Mouse (Mus musculus): ENCODE measurements around the gene Zfp445. TPM values are rescaled to one million over a fixed set of nuclear protein-coding genes. Genes with fewer than 3 reads are reported as not detected.
"Not testable (repeated sequence)": the region's sequence is repeated elsewhere in the genome, so short reads cannot be mapped to it uniquely, and the experiment has no call there.

The Zfp445 gene
- polyA plus RNA-seq, 1 experiment from 2014 or later: 32.7 TPM

GRCm38 (mm10) chr9:122860752-122861151 lies 5.1 kb downstream of the Zfp445 start:
- Histone ChIP-seq H3K27ac (no peak overlapping the region), H3K4me3 (no peak overlapping the region), H3K4me2 (no peak overlapping the region), H3K9me3 (replicated peaks) (peaks cover 50% of the 10 kb centered on the region), H3K27me3 (replicated peaks) (no peaks in the 10 kb centered on the region), H3K4me1 (peaks cover 20% of the 10 kb centered on the region), H3K9ac (no peak overlapping the region), H3K36me3 (peaks cover 74% of the 10 kb centered on the region)
- ATAC-seq: no peak

GRCm38 (mm10) chr9:122856716-122857115 lies 9.1 kb downstream of the Zfp445 start:
- no peak overlapping the region for H3K4me2 ChIP-seq
- WGBS (ENCODE audit: insufficient replicate concordance): 95% methylated on average over 3 of the region's 3 CpGs
- H3K4me1 ChIP-seq: no peaks in the 10 kb centered on the region
- no peak overlapping the region for H3K4me3 ChIP-seq
- no peak for ATAC-seq
- no peak overlapping the region for H3K9ac ChIP-seq
- peaks cover 71% of the 10 kb centered on the region for H3K9me3 ChIP-seq (replicated peaks)
- no peak overlapping the region for H3K27ac ChIP-seq
- peaks cover 97% of the 10 kb centered on the region for H3K36me3 ChIP-seq
- no peaks in the 10 kb centered on the region for H3K27me3 ChIP-seq (replicated peaks)

DNA sequence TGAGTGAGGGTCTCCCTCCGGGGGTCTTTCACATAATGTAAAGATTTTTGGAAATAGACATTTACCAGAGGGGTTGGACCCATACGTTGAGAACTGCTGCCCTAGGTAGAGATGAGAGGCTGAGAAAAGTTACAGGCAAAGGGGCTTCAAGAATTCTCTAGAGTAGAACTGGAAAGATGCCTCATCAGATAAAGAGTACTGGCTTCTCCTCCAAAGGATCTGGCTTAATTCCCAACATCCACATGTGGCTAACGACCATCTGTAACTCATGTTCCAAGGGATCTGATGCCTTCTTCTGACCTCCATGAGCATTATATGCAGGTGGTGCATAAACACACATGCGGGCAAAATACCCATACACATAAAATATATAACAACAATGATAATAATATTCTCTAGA lies 10.2 kb downstream of the Zfp445 start:
- Histone ChIP-seq H3K9ac (no peak overlapping the region), H3K4me1 (no peaks in the 10 kb centered on the region), H3K4me2 (no peak overlapping the region), H3K27me3 (replicated peaks) (no peaks in the 10 kb centered on the region), H3K27ac (no peak overlapping the region), H3K36me3 (peaks cover 97% of the 10 kb centered on the region), H3K9me3 (replicated peaks) (peaks cover 62% of the 10 kb centered on the region), H3K4me3 (no peak overlapping the region)
- 91% methylated on average over 4 of the region's 4 CpGs for WGBS (ENCODE audit: insufficient replicate concordance)
- no peak for ATAC-seq

GRCm38 (mm10) chr9:122855141-122855540 lies 10.7 kb downstream of the Zfp445 start:
- Histone ChIP-seq H3K36me3 (peaks cover 97% of the 10 kb centered on the region), H3K9me3 (replicated peaks) (peaks cover 62% of the 10 kb centered on the region)
- not testable (repeated sequence) for H3K4me2 ChIP-seq; H3K4me3 ChIP-seq; H3K9ac ChIP-seq; ATAC-seq; H3K27me3 ChIP-seq (replicated peaks); H3K4me1 ChIP-seq; H3K27ac ChIP-seq
- 86% methylated on average over 2 of the region's 7 CpGs for WGBS (ENCODE audit: insufficient replicate concordance)

DNA sequence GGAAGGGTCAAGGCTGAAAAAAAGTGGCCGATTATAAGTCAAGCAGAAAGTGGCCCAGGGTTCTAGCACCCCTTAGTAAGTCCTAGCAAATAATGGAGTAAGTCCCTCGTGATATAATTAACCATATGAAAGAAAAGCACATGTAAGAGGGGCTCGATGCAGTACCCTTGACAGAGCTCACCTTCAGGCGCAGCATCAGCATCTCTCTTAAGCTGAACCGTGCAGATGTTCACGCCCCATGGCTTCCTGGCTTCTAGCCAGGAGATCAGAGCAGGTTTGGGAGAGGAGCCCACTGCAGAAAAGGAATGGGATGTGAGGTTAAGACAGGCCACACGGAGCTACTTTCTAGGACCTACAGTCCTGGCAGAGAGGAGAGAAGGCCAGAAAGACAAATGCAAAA lies 11.3 kb downstream of the Zfp445 start:
- 91% methylated on average over 7 of the region's 7 CpGs for WGBS (ENCODE audit: insufficient replicate concordance)
- no peak for ATAC-seq

GRCm38 (mm10) chr9:122847811-122848311 lies 17.9 kb downstream of the Zfp445 start:
- H3K4me2 ChIP-seq; ATAC-seq; H3K4me3 ChIP-seq; H3K27me3 ChIP-seq (replicated peaks); H3K9ac ChIP-seq; H3K4me1 ChIP-seq; H3K27ac ChIP-seq: not testable (repeated sequence)
- 84% methylated on average over 6 of the region's 8 CpGs for WGBS (ENCODE audit: insufficient replicate concordance)
- Histone ChIP-seq H3K36me3 (peaks cover 45% of the 10 kb centered on the region), H3K9me3 (replicated peaks) (peaks cover 34% of the 10 kb centered on the region)

More for the DNA sequence above, 11.3 kb downstream of the Zfp445 start:
- H3K27me3 ChIP-seq (replicated peaks): no peaks in the 10 kb centered on the region
- H3K9ac ChIP-seq: no peak overlapping the region
- peaks cover 97% of the 10 kb centered on the region for H3K36me3 ChIP-seq
- no peaks in the 10 kb centered on the region for H3K4me1 ChIP-seq
- no peak overlapping the region for H3K27ac ChIP-seq
- no peak overlapping the region for H3K4me2 ChIP-seq
- no peak overlapping the region for H3K4me3 ChIP-seq
- peaks cover 62% of the 10 kb centered on the region for H3K9me3 ChIP-seq (replicated peaks)

GRCm38 (mm10) chr9:122846156-122846555 lies 19.6 kb downstream of the Zfp445 start:
- Histone ChIP-seq H3K4me2 (no peak overlapping the region), H3K36me3 (peaks cover 28% of the 10 kb centered on the region), H3K9ac (no peak overlapping the region), H3K4me1 (no peaks in the 10 kb centered on the region), H3K27me3 (replicated peaks) (no peaks in the 10 kb centered on the region), H3K4me3 (no peak overlapping the region), H3K9me3 (replicated peaks) (peaks cover 22% of the 10 kb centered on the region), H3K27ac (no peak overlapping the region)
- no peak for ATAC-seq

DNA sequence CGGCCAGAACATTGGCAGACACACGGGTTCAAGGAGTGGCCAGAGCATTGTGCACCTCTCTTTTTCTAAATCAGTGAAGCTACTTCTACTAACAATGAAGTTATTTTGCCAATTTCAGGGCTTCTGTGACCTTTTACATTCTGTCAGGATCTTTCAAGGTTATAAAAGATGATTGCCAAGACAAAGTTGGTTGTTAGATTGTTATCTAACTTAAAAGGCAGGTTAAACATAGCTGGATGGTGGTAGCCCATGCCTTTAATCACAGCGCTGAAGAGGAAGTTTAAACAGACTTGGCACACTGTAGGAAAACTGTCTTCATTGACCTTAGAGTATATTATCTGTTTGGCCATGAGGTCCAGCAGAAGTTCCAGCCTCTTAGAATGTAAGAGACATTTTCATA lies 20.2 kb downstream of the Zfp445 start:
- Histone ChIP-seq H3K4me1 (no peaks in the 10 kb centered on the region), H3K36me3 (peaks cover 23% of the 10 kb centered on the region), H3K9ac (no peak overlapping the region), H3K27ac (no peak overlapping the region), H3K4me3 (no peak overlapping the region), H3K9me3 (replicated peaks) (peaks cover 21% of the 10 kb centered on the region), H3K27me3 (replicated peaks) (no peaks in the 10 kb centered on the region), H3K4me2 (no peak overlapping the region)
- 63% methylated on average over 3 of the region's 3 CpGs for WGBS (ENCODE audit: insufficient replicate concordance)
- ATAC-seq: no peak

- ATAC-seq: no peak
- H3K4me2 ChIP-seq: no peak within 1 kb of the TSS
- H3K27ac ChIP-seq: no peak within 1 kb of the TSS
- H3K9ac ChIP-seq: no peak within 1 kb of the TSS
- H3K4me3 ChIP-seq: no peak within 1 kb of the TSS
- peaks cover 5% of the 10 kb centered on the region; the same call in 1 of the 2 replicates for H3K9me3 ChIP-seq (replicated peaks)
- H3K27me3 ChIP-seq (replicated peaks): no peaks in the 10 kb centered on the region
- peaks cover 6% of the 10 kb centered on the region for H3K36me3 ChIP-seq
- H3K4me1 ChIP-seq: no peaks in the 10 kb centered on the region
- WGBS (ENCODE audit: insufficient replicate concordance): 74% methylated on average over 3 of the region's 3 CpGs
Observed at GRCm38 (mm10) chr9:122843760-122844159, 22.0 kb downstream of the Zfp445 start, which contains the start of gene Gm35549. Gm35549 (minus strand) TSS chr9:122844035.

- ATAC-seq: no peak
- H3K4me2 ChIP-seq: no peak overlapping the region
- no peak overlapping the region for H3K9ac ChIP-seq
- no peaks in the 10 kb centered on the region for H3K27me3 ChIP-seq (replicated peaks)
- H3K36me3 ChIP-seq: 0 out of 2 replicates have a peak, but pooled peaks cover 3% of the 10 kb centered on the region
- H3K9me3 ChIP-seq (replicated peaks): no peaks in the 10 kb centered on the region
- H3K27ac ChIP-seq: no peak overlapping the region
- 33% methylated on average over 16 of the region's 16 CpGs for WGBS (ENCODE audit: insufficient replicate concordance)
- H3K4me1 ChIP-seq: no peaks in the 10 kb centered on the region
- H3K4me3 ChIP-seq: no peak overlapping the region
Observed at GRCm38 (mm10) chr9:122837680-122838079, 28.1 kb downstream of the Zfp445 start.

GRCm38 (mm10) chr9:122837216-122837615 lies 28.6 kb downstream of the Zfp445 start:
- H3K4me3 ChIP-seq: no peak overlapping the region
- H3K27me3 ChIP-seq (replicated peaks): no peaks in the 10 kb centered on the region
- ATAC-seq: no peak
- no peak overlapping the region for H3K9ac ChIP-seq
- 77% methylated on average over 4 of the region's 4 CpGs for WGBS (ENCODE audit: insufficient replicate concordance)
- no peaks in the 10 kb centered on the region for H3K9me3 ChIP-seq (replicated peaks)
- no peaks in the 10 kb centered on the region for H3K4me1 ChIP-seq
- H3K4me2 ChIP-seq: no peak overlapping the region
- H3K27ac ChIP-seq: no peak overlapping the region
- H3K36me3 ChIP-seq: 0 out of 2 replicates have a peak, but pooled peaks cover 3% of the 10 kb centered on the region

- Histone ChIP-seq H3K9ac (no peak overlapping the region), H3K27ac (no peak overlapping the region)
- 68% methylated on average over 6 of the region's 6 CpGs for WGBS (ENCODE audit: insufficient replicate concordance)
Observed at GRCm38 (mm10) chr9:122836790-122837189, 29.0 kb downstream of the Zfp445 start.

GRCm38 (mm10) chr9:122836126-122836525 lies 29.7 kb downstream of the Zfp445 start:
- Histone ChIP-seq H3K9me3 (replicated peaks) (no peaks in the 10 kb centered on the region), H3K4me1 (no peaks in the 10 kb centered on the region), H3K27me3 (replicated peaks) (no peaks in the 10 kb centered on the region), H3K4me3 (no peak overlapping the region), H3K9ac (no peak overlapping the region), H3K36me3 (0 out of 2 replicates have a peak, but pooled peaks cover 3% of the 10 kb centered on the region), H3K4me2 (no peak overlapping the region), H3K27ac (no peak overlapping the region)
- 74% methylated on average over 9 of the region's 9 CpGs for WGBS (ENCODE audit: insufficient replicate concordance)
- ATAC-seq: no peak

More at GRCm38 (mm10) chr9:122836790-122837189, 29.0 kb downstream of the Zfp445 start:
- no peaks in the 10 kb centered on the region for H3K27me3 ChIP-seq (replicated peaks)
- 0 out of 2 replicates have a peak, but pooled peaks cover 3% of the 10 kb centered on the region for H3K36me3 ChIP-seq
- H3K9me3 ChIP-seq (replicated peaks): no peaks in the 10 kb centered on the region
- no peaks in the 10 kb centered on the region for H3K4me1 ChIP-seq
- H3K4me2 ChIP-seq: no peak overlapping the region
- no peak for ATAC-seq
- no peak overlapping the region for H3K4me3 ChIP-seq
